Mouse (Mus musculus) hindbrain, embryonic 14.5 days (tissue): ENCODE data around the gene Erc1. TPM values are rescaled to one million over a fixed set of nuclear protein-coding genes. Genes with fewer than 3 reads are reported as not detected.

ENCODE experiments used
- ATAC-seq: fragments of 200-750 bp; cut with Nextera tagmentation; 2 replicates; pipeline ENCODE4 v1.8.0; 2017; ENCODE audit warnings: moderate number of reproducible peaks, mild to moderate bottlenecking, moderate TSS enrichment, moderate library complexity; ENCODE audit not compliant: low FRiP score
- DNase-seq: peaks from one replicate; pipeline ENCODE4 v3.0.0-alpha.2; 2015; ENCODE audit warnings: low spot score
- H3K27ac ChIP-seq: fragments of 300-500 bp; sonication (generic); 2 replicates; pipeline ENCODE4 v1.5.1; 2014; ENCODE audit warnings: mild to moderate bottlenecking, moderate library complexity
- H3K27me3 ChIP-seq: fragments of 300-500 bp; sonication (generic); 2 replicates; pipeline ENCODE4 v1.6.1; 2014; ENCODE audit warnings: mild to moderate bottlenecking, low read length, mixed read lengths; ENCODE audit not compliant: control insufficient read depth, insufficient read depth
- H3K36me3 ChIP-seq: fragments of 300-500 bp; sonication (generic); replicated peaks from 2 replicates; pipeline ENCODE4 v1.6.1; 2014; ENCODE audit not compliant: control insufficient read depth, insufficient read depth
- H3K4me1 ChIP-seq: fragments of 300-500 bp; sonication (generic); replicated peaks from 2 replicates; pipeline ENCODE4 v1.6.1; 2014; ENCODE audit warnings: antibody characterized with exemption, low read length, mixed read lengths; ENCODE audit not compliant: control insufficient read depth, insufficient read depth
- H3K4me2 ChIP-seq: fragments of 300-500 bp; sonication (generic); replicated peaks from 2 replicates; pipeline ENCODE4 v1.6.1; 2014; ENCODE audit warnings: mild to moderate bottlenecking, moderate library complexity
- H3K4me3 ChIP-seq: fragments of 300-500 bp; sonication (generic); replicated peaks from 2 replicates; pipeline ENCODE4 v1.5.1; 2014; ENCODE audit warnings: mild to moderate bottlenecking, low read length
- H3K9ac ChIP-seq: fragments of 300-500 bp; sonication (generic); 2 replicates; pipeline ENCODE4 v1.6.1; 2014
- H3K9me3 ChIP-seq: fragments of 300-500 bp; sonication (generic); 2 replicates; pipeline ENCODE4 v1.6.1; 2016; ENCODE audit warnings: low read length; ENCODE audit not compliant: control insufficient read depth
- WGBS: fragments of 180-500 bp; shearing (Covaris S2); extraction: QIAGEN DNeasy Blood & Tissue Kit; methylation state at CpG from one replicate; pipeline ENCODE4 v1.1.7; 2014; 5-methylcytosine and 5-hydroxymethylcytosine counted together
- polyA plus RNA-seq: library from polyadenylated mRNA; unstranded; fragments of >200 nt; fragmentation: Nextera tagmentation; extraction: Ambion mirVana; gene quantifications from 2 replicates; pipeline ENCODE4 v1.2.1, GENCODE M21; 2014

Gene Erc1
- polyA plus RNA-seq, 1 experiment from 2014 or later, result 64.8 TPM

GRCm38 (mm10) chr6:119535867-119536266 lies 312.1 kb downstream of the Erc1 start:
- no peaks in the 10 kb centered on the region for H3K9me3 ChIP-seq
- 77% methylated on average over 12 of the region's 12 CpGs for WGBS

GRCm38 (mm10) chr6:119533170-119533709 lies 314.7 kb downstream of the Erc1 start:
- ATAC-seq (no peak), DNase-seq (no peak)
- Histone ChIP-seq H3K9me3 (no peaks in the 10 kb centered on the region), H3K4me2 (no peak overlapping the region), H3K36me3 (no peaks in the 10 kb centered on the region), H3K4me3 (no peak overlapping the region), H3K27ac (no peak overlapping the region), H3K4me1 (no peaks in the 10 kb centered on the region), H3K27me3 (no peaks in the 10 kb centered on the region), H3K9ac (no peak overlapping the region)
- whole genome bisulfite sequencing, result 89% methylated on average over 9 of the region's 9 CpGs

More at GRCm38 (mm10) chr6:119535867-119536266, 312.1 kb downstream of the Erc1 start:
- Histone ChIP-seq H3K27ac (no peak overlapping the region), H3K9ac (no peak overlapping the region), H3K36me3 (no peaks in the 10 kb centered on the region), H3K27me3 (no peaks in the 10 kb centered on the region), H3K4me1 (no peaks in the 10 kb centered on the region), H3K4me2 (no peak overlapping the region), H3K4me3 (no peak overlapping the region)
- DNase-seq, result no peak
- ATAC-seq, result no peak

GRCm38 (mm10) chr6:119529659-119530058 lies 318.3 kb downstream of the Erc1 start:
- ATAC-seq (no peak), DNase-seq (no peak)
- Histone ChIP-seq H3K4me3 (no peak overlapping the region), H3K4me1 (no peaks in the 10 kb centered on the region), H3K27ac (no peak overlapping the region), H3K9me3 (no peaks in the 10 kb centered on the region), H3K4me2 (no peak overlapping the region), H3K27me3 (no peaks in the 10 kb centered on the region), H3K36me3 (no peaks in the 10 kb centered on the region), H3K9ac (no peak overlapping the region)
- 86% methylated on average over 3 of the region's 3 CpGs for WGBS

- Histone ChIP-seq H3K27me3 (no peaks in the 10 kb centered on the region), H3K4me2 (no peak overlapping the region), H3K36me3 (no peaks in the 10 kb centered on the region), H3K9me3 (no peaks in the 10 kb centered on the region), H3K4me3 (no peak overlapping the region), H3K27ac (no peak overlapping the region), H3K9ac (no peak overlapping the region), H3K4me1 (no peaks in the 10 kb centered on the region; the same call in 1 of the 2 replicates)
- 71% methylated on average over 5 of the region's 5 CpGs for WGBS
- DNase-seq (no peak), ATAC-seq (no peak)
Observed at GRCm38 (mm10) chr6:119526498-119526897, 321.5 kb downstream of the Erc1 start.

- H3K4me3 ChIP-seq, result no peak overlapping the region
- H3K27ac ChIP-seq, result no peak overlapping the region
- H3K9me3 ChIP-seq, result peaks cover 10% of the 10 kb centered on the region; the same call in 1 of the 2 replicates
- H3K27me3 ChIP-seq, result no peaks in the 10 kb centered on the region
- no peaks in the 10 kb centered on the region; the same call in 1 of the 2 replicates for H3K4me1 ChIP-seq
- 29% methylated on average over 3 of the region's 3 CpGs for WGBS
- no peak for DNase-seq
- no peaks in the 10 kb centered on the region for H3K36me3 ChIP-seq
- no peak overlapping the region for H3K9ac ChIP-seq
- no peak for ATAC-seq
- no peak overlapping the region for H3K4me2 ChIP-seq
Observed at GRCm38 (mm10) chr6:119521931-119522391, 326.0 kb downstream of the Erc1 start.

GRCm38 (mm10) chr6:119521482-119521900 lies 326.5 kb downstream of the Erc1 start:
- H3K9me3 ChIP-seq, result peaks cover 10% of the 10 kb centered on the region; the same call in 1 of the 2 replicates
- H3K27me3 ChIP-seq, result no peaks in the 10 kb centered on the region
- no peaks in the 10 kb centered on the region; the same call in 1 of the 2 replicates for H3K4me1 ChIP-seq
- DNase-seq (no peak), ATAC-seq (no peak)
- WGBS, result 73% methylated on average over 3 of the region's 3 CpGs
- H3K9ac ChIP-seq, result no peak overlapping the region
- no peaks in the 10 kb centered on the region for H3K36me3 ChIP-seq
- no peak overlapping the region for H3K27ac ChIP-seq
- no peak overlapping the region for H3K4me2 ChIP-seq
- no peak overlapping the region for H3K4me3 ChIP-seq

Other genes with a start within 250 kb of the Erc1 start
- gene Rad52, start 54.5 kb upstream of the Erc1 start, polyA plus RNA-seq, result 21.8 and 25.4 TPM in 2 replicates
- gene Wnk1, start 190.5 kb upstream of the Erc1 start, polyA plus RNA-seq, result 48.4 and 59.1 TPM in 2 replicates
- not detected in 2 replicates for gene Ninj2, start 245.2 kb upstream of the Erc1 start, polyA plus RNA-seq